Mouse (Mus musculus): ENCODE measurements around the gene Timm10b. TPM values are rescaled to one million over a fixed set of nuclear protein-coding genes. Genes with fewer than 3 reads are reported as not detected.

Gene Timm10b
- polyA plus RNA-seq, 2 experiments = 136 to 202 TPM

- TF ChIP-seq POLR2A (IDR thresholded peaks at IDR 0.05; ENCODE audit: borderline replicate concordance, extremely low read depth, insufficient read depth, insufficient read length) = peak; percentile 30; the same call in 1 of the 2 replicates
- H3K27ac ChIP-seq (replicated peaks; ENCODE audit: low read depth, low read length) = peak within 1 kb of the TSS; percentile 87
- ATAC-seq (ENCODE audit: low FRiP score, low read depth) (peak; percentile 98), DNase-seq (ENCODE audit: low spot score) (peak; percentile 99)
- H3K27me3 ChIP-seq (ENCODE audit: control insufficient read depth, insufficient read depth, low read length) = no peaks in the 10 kb centered on the region
- peaks cover 44% of the 10 kb centered on the region for H3K36me3 ChIP-seq (ENCODE audit: control insufficient read depth, insufficient read depth, low read length)
- H3K9me3 ChIP-seq (ENCODE audit: control insufficient read depth, low read length) = no peaks in the 10 kb centered on the region
- peaks cover 14% of the 10 kb centered on the region; the same call in 1 of the 2 replicates for H3K4me1 ChIP-seq (ENCODE audit: control insufficient read depth, insufficient read depth, low read length)
- WGBS = 0% methylated on average over 38 of the region's 45 CpGs
- H3K4me2 ChIP-seq (replicated peaks; ENCODE audit: low read depth, low read length, severe bottlenecking) = peak within 1 kb of the TSS; percentile 93
- H3K9ac ChIP-seq (ENCODE audit: low read depth, low read length, severe bottlenecking) = peak within 1 kb of the TSS; percentile 82
- H3K4me3 ChIP-seq (replicated peaks; ENCODE audit: low read length) = peak within 1 kb of the TSS; percentile 77
Observed at GRCm38 (mm10) chr7:105640233-105640893, 507 bp downstream of the Timm10b start, which contains the start of the genes Arfip2 and Gm45799. Arfip2 (minus strand) TSS chr7:105640416. Gm45799 (plus strand) TSS chr7:105640552.

DNA sequence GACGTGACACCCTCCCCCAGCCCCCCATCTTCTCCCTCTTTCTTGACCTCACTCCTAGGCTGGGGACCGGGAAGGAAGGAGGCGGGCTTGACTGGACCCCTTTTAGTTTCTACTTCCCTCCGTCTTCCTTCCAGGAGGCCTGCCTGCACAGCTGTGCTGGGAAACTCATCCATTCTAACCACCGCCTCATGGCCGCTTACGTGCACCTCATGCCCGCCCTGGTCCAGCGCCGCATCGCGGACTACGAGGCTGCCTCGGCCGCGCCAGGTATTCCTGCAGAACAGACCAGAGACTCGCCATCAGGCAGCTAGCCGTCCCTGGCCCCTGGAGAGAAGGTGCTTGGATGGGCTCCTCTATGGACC is 1.0 kb downstream of the Timm10b start:
- 0% methylated on average over 17 of the region's 18 CpGs for WGBS
- H3K4me3 ChIP-seq (replicated peaks; ENCODE audit: low read length) = peak overlapping the region; percentile 77
- H3K27me3 ChIP-seq (ENCODE audit: control insufficient read depth, insufficient read depth, low read length) = no peaks in the 10 kb centered on the region
- H3K36me3 ChIP-seq (ENCODE audit: control insufficient read depth, insufficient read depth, low read length) = peaks cover 44% of the 10 kb centered on the region
- H3K9me3 ChIP-seq (ENCODE audit: control insufficient read depth, low read length) = no peaks in the 10 kb centered on the region
- H3K4me1 ChIP-seq (ENCODE audit: control insufficient read depth, insufficient read depth, low read length) = peaks cover 14% of the 10 kb centered on the region; the same call in 1 of the 2 replicates
- no peak for TF ChIP-seq POLR2A (IDR thresholded peaks at IDR 0.05; ENCODE audit: borderline replicate concordance, extremely low read depth, insufficient read depth, insufficient read length)
- no peak for DNase-seq (ENCODE audit: low spot score)
- H3K9ac ChIP-seq (ENCODE audit: low read depth, low read length, severe bottlenecking) = peak overlapping the region; percentile 82
- peak overlapping the region; percentile 87 for H3K27ac ChIP-seq (replicated peaks; ENCODE audit: low read depth, low read length)
- ATAC-seq (ENCODE audit: low FRiP score, low read depth) = no peak; the same call in 1 of the 2 replicates
- peak overlapping the region; percentile 87 for H3K4me2 ChIP-seq (replicated peaks; ENCODE audit: low read depth, low read length, severe bottlenecking)

- no peaks in the 10 kb centered on the region for H3K9me3 ChIP-seq (ENCODE audit: control insufficient read depth, low read length)
- H3K4me3 ChIP-seq (replicated peaks; ENCODE audit: low read length) = no peak overlapping the region
- H3K4me1 ChIP-seq (ENCODE audit: control insufficient read depth, insufficient read depth, low read length) = peaks cover 14% of the 10 kb centered on the region; the same call in 1 of the 2 replicates
- no peak overlapping the region for H3K9ac ChIP-seq (ENCODE audit: low read depth, low read length, severe bottlenecking)
- H3K27ac ChIP-seq (replicated peaks; ENCODE audit: low read depth, low read length) = no peak overlapping the region
- DNase-seq (ENCODE audit: low spot score) (no peak), ATAC-seq (ENCODE audit: low FRiP score, low read depth) (no peak)
- no peak for TF ChIP-seq POLR2A (IDR thresholded peaks at IDR 0.05; ENCODE audit: borderline replicate concordance, extremely low read depth, insufficient read depth, insufficient read length)
- peaks cover 35% of the 10 kb centered on the region for H3K36me3 ChIP-seq (ENCODE audit: control insufficient read depth, insufficient read depth, low read length)
- peak overlapping the region; percentile 87; the same call in 1 of the 2 replicates for H3K4me2 ChIP-seq (replicated peaks; ENCODE audit: low read depth, low read length, severe bottlenecking)
- WGBS = 81% methylated on average over 3 of the region's 3 CpGs
- no peaks in the 10 kb centered on the region for H3K27me3 ChIP-seq (ENCODE audit: control insufficient read depth, insufficient read depth, low read length)
Observed at GRCm38 (mm10) chr7:105641936-105642335, 2.1 kb downstream of the Timm10b start.

- WGBS = 2% methylated on average over 17 of the region's 17 CpGs
- Histone ChIP-seq H3K4me3 (replicated peaks; ENCODE audit: low read length) (peak within 1 kb of the TSS; percentile 41), H3K4me1 (ENCODE audit: control insufficient read depth, insufficient read depth, low read length) (no peaks in the 10 kb centered on the region), H3K4me2 (replicated peaks; ENCODE audit: low read depth, low read length, severe bottlenecking) (peak within 1 kb of the TSS; percentile 65), H3K9ac (ENCODE audit: low read depth, low read length, severe bottlenecking) (peak within 1 kb of the TSS; percentile 21; the same call in 1 of the 2 replicates), H3K27me3 (ENCODE audit: control insufficient read depth, insufficient read depth, low read length) (no peaks in the 10 kb centered on the region), H3K36me3 (ENCODE audit: control insufficient read depth, insufficient read depth, low read length) (0 out of 2 replicates have a peak, but pooled peaks cover 3% of the 10 kb centered on the region), H3K9me3 (ENCODE audit: control insufficient read depth, low read length) (no peaks in the 10 kb centered on the region), H3K27ac (replicated peaks; ENCODE audit: low read depth, low read length) (peak within 1 kb of the TSS; percentile 62)
- TF ChIP-seq POLR2A (IDR thresholded peaks at IDR 0.05; ENCODE audit: borderline replicate concordance, extremely low read depth, insufficient read depth, insufficient read length) = no peak
- DNase-seq (ENCODE audit: low spot score) (peak; percentile 81), ATAC-seq (ENCODE audit: low FRiP score, low read depth) (peak; percentile 91)
Observed at GRCm38 (mm10) chr7:105650639-105651435, 11.0 kb downstream of the Timm10b start, which contains the start of gene Dnhd1. Dnhd1 (plus strand) TSS chr7:105650827.

DNA sequence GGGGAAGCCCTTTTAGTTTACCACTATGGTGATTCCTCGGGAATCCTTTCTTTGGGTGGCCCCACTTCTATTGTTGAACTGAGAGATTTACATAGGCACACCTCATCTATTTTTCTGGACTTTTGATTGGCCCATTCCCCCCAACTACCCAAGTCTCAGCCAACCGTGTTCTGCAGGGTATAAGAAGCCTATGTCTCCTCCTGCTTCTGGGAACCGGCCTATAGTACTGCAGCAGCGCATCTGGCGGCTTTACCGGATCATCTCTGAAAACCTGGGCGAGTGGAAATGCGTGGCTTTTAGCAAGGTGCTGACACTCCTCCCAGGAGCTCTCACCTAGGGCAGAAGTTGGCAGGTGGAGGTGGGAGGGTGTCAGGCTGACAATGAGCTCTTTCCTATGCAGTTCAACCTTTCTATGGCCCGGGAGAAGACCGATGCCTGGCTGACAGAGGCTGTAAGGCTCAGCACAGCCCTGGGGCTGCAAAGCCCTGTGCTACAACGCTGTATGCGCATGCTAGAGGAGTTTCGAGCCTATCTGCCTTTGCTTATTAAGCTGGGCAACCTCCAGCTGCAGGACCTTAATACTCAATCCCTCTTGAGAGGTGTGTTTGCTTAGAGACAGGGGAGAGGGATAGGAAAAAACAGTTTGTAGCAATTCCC is 45.8 kb downstream of the Timm10b start:
- Histone ChIP-seq H3K9ac (ENCODE audit: low read depth, low read length, severe bottlenecking) (no peak overlapping the region), H3K36me3 (ENCODE audit: control insufficient read depth, insufficient read depth, low read length) (no peaks in the 10 kb centered on the region), H3K27me3 (ENCODE audit: control insufficient read depth, insufficient read depth, low read length) (no peaks in the 10 kb centered on the region), H3K27ac (replicated peaks; ENCODE audit: low read depth, low read length) (no peak overlapping the region), H3K4me1 (ENCODE audit: control insufficient read depth, insufficient read depth, low read length) (no peaks in the 10 kb centered on the region), H3K9me3 (ENCODE audit: control insufficient read depth, low read length) (no peaks in the 10 kb centered on the region), H3K4me3 (replicated peaks; ENCODE audit: low read length) (no peak overlapping the region), H3K4me2 (replicated peaks; ENCODE audit: low read depth, low read length, severe bottlenecking) (no peak overlapping the region)
- WGBS = 12% methylated on average over 13 of the region's 13 CpGs
- TF ChIP-seq POLR2A (IDR thresholded peaks at IDR 0.05; ENCODE audit: borderline replicate concordance, extremely low read depth, insufficient read depth, insufficient read length) = no peak
- peak; percentile 13 for DNase-seq (ENCODE audit: low spot score)
- peak; percentile 80 for ATAC-seq (ENCODE audit: low FRiP score, low read depth)

Data from limb, embryonic 14.5 days (tissue).